Mouse (Mus musculus): ENCODE results near the gene Trim34b.
"Not testable (repeated sequence)": the region's sequence is repeated elsewhere in the genome, so short reads cannot be mapped to it uniquely, and the experiment has no call there.

Trim34b gene
- long read RNA-seq, experiment 1 = 0 reads
- long read RNA-seq, experiment 2 = 0 reads

DNA sequence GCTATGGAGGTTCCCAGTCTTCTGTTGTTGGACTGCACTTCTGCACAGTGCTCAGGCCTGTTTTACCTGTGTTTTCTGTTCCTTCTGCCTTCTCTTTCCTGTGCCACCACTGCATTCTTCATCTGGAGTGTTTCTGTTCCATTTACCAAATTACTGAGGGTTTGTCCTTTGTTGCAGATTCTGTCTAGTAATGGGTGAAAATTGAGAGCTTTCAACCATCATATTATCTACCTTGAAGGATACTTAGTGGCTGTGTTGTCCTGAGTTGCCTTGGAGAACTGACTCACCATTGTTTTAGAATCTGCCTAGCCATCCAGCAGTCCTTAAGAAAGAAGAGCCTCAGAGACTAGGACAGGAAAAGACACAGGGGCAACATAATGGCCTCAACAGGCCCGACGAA is at the start of gene Trim34b:
Gene Trim34b, plus strand, starts transcription at position 301 of the 400 bp plus-strand sequence.
- intact Hi-C loops (cut with DNase I) = not testable (repeated sequence)

- intact Hi-C loops (cut with DNase I) = not testable (repeated sequence)
Observed at GRCm38 (mm10) chr7:104287576-104288443, 41.5 kb upstream of the Trim34b start, which contains the start of gene Trim5. Gene Trim5 (minus strand): TSS chr7:104288094.

DNA sequence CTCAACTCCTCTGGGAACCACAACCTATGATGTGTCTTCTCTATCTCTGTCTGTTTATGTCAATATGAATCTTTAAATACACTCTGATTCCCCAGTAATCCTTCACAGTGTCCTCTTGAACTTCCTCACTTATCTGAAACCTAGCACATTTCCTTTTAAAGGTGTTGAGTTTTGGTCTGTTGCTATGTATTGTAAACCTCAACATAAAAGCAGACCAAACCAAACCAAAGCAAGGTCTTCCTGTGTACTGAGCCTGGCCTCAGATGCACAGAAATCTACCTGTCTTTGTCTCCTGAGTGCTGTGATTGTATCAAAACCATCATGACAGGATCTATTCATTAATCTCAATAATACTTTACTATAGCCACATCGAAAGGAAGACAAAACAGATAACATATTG is 38.6 kb upstream of the Trim34b start:
- intact Hi-C loops (cut with DNase I) = no loop called here

DNA sequence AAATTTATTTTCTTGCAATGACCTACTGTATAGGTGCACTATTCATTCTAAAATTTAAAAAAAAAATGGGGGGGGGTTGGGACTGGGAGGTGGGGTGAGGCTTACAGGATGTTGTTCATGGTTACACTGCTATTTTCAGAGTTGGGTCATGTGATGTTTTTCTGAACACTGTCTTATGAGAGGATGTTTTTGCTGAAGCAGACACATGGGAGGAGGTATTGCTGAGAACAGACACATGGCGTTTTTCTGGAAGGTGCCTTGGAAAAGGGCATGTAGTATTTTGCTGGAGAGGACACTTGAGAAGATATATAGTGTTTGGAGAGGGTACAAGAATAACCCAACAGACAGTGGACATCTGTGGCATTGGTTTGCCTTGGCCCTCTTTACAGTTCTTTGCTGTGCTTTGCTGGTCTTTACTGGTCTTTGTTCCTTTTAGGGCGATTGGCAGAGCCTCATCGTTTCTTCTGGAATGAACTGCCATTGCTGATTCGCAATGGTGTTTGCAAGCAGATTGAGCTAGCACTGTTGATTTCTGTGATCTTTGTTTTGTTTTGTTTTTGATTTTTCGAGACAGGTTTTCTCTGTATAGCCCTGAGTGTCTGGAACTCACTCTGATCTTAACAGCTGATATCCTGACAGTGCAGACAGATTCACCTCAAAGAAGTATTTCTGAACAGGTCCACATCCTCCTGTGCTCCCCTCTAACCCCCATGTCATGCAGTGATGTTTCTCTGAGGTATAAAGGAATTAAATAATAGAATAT is 37.5 kb upstream of the Trim34b start:
- intact Hi-C loops (cut with DNase I) = no loop called here

DNA sequence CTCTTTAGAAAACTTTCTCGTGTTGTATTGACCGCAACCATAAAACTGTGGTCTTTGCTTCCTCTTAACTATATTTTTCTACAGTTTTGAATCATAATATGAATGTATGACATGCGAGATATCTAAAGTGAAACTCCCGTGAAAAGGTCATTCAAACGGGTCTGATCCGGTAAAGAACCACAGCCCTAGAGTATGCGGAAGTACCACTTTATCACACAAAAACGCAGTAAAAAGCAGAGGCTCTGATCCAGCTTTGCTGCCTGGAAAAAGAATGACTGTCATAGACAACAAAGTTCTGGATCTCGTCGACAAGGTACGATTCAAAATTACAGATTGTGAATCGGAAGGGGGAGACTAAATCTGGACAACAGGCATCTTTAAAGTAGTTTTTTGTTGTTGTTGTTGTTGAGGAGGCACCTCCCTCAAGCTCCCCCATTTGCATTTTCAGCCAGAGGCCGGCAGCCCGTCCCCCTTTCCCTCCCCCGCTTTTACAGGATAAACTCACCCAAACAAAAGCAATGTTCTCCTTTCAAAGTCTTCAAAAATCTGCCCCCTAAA is 14.4 kb upstream of the Trim34b start:
- intact Hi-C loops (cut with DNase I) = loop anchor here (5.0 kb wide), 1 partner anchor 37 kb away; the partner anchor contains the start of gene Trim12c

GRCm38 (mm10) chr7:104315369-104316080 is 13.7 kb upstream of the Trim34b start, which contains the start of gene Trim12a:
Gene Trim12a (minus strand): TSS chr7:104315466.
- intact Hi-C loops (cut with DNase I) = loop anchor here (5.0 kb wide), 1 partner anchor 37 kb away; the partner anchor contains the start of gene Trim12c

DNA sequence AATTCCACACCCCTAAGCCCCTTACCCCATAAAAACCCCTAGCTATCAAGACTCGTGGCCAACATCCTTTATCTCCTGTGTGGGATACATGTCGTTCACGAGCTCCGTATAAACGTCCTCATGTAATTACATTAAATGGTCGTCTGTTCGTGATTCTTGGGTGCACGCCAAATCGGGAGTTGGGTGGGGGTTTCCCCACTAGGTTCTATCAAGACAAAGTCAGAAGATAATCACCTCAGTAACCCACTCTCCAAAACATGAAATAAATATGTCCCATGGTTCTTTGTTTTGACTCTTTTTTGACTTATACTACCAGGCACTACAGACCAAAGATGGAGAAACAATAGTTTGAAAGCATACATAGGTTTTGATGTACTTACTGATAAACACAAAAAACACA is 7.2 kb upstream of the Trim34b start:
- intact Hi-C loops (cut with DNase I) = no loop called here

DNA sequence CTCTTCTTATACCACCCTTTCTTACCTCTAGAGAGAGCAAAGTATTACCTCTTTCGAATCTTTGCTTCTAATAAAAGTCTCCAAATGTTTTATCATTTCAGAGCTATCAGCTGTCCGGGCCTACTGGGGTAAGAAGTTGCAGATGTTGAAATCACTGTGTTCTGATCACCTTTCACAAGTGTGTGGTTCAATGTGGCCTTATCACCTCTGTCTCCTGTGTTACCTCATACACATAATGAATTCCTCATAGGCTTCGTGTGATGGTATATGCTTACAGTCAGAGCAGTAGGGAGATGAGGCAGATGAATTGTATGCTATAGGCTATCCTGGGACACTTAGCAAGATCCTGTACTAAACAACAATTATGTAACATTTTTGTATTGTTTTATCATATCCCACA is 6.3 kb downstream of the Trim34b start:
- intact Hi-C loops (cut with DNase I) = not testable (repeated sequence)

- intact Hi-C loops (cut with DNase I) = not testable (repeated sequence)
Observed at GRCm38 (mm10) chr7:104340744-104341143, 11.5 kb downstream of the Trim34b start.

GRCm38 (mm10) chr7:104348043-104348442 is 18.8 kb downstream of the Trim34b start:
- intact Hi-C loops (cut with DNase I) = not testable (repeated sequence)

DNA sequence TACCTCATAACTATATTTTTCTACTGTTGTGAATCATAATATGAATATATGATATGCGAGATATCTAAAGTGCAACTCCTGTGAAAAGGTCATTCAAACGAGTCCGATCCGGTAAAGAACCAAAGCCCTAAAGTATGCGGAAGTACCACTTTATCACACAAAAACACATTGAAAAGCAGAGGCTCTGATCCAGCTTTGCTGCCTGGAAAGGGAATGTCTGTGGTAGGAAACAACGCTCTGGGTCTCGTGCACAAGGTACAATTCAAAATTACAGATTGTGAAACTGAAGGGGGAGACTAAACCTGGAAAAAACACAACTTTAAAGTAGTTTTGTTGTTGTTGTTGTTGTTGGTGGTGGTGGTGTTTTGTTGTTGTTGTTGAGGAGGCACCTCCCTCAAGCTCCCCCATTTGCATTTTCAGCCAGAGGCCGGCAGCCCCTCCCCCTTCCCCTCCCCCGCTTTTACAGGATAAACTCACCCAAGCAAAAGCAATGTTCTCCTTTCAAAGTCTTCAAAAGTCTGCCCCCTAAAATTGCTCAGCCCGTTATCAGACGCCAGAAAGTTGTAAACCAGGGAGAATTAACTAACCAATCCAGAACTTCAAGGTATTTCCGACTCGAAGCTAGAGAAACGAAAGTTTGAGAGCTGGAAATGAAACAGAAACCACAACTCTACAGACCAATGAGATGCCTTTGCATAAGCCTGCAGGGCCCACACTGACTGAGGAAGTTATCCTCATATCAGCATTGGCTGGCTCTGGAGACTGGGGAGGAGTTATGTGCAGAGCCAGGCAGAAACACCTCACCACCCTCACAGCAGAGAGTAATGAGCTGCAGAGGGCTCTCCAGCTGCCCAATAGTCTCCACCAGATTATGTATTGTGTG is 23.7 kb downstream of the Trim34b start, which contains the start of gene Trim12c:
Gene Trim12c, minus strand, starts transcription at position 646 of the 883 bp plus-strand sequence.
- intact Hi-C loops (cut with DNase I) = loop anchor here (5.0 kb wide), 1 partner anchor 36 kb away; the partner anchor contains the start of gene Trim12a

- intact Hi-C loops (cut with DNase I) = loop anchor here (5.0 kb wide), 1 partner anchor 36 kb away; the partner anchor contains the start of gene Trim12a
Observed at GRCm38 (mm10) chr7:104353600-104353967, 24.3 kb downstream of the Trim34b start.

GRCm38 (mm10) chr7:104366339-104366738 is 37.1 kb downstream of the Trim34b start:
- intact Hi-C loops (cut with DNase I) = no loop called here

- intact Hi-C loops (cut with DNase I) = no loop called here
Observed at GRCm38 (mm10) chr7:104369736-104370414, 40.6 kb downstream of the Trim34b start, which contains the start of gene Trim30b. Gene Trim30b (minus strand): TSS chr7:104369884.
